Mouse (Mus musculus) intestine, embryonic 16.5 days (tissue): ENCODE data around the gene Tcp11l2. TPM values are rescaled to one million over a fixed set of nuclear protein-coding genes. Genes with fewer than 3 reads are reported as not detected.

Experiments
- ATAC-seq: fragments of 200-750 bp; cut with Nextera tagmentation; 2 replicates; pipeline ENCODE4 v1.8.0; 2017; ENCODE audit warnings: moderate TSS enrichment, moderate library complexity
- H3K27ac ChIP-seq: fragments of 300-500 bp; sonication (generic); 2 replicates; pipeline ENCODE4 v1.5.1; 2014; ENCODE audit warnings: mild to moderate bottlenecking, low read length
- H3K27me3 ChIP-seq: fragments of 300-500 bp; sonication (generic); replicated peaks from 2 replicates; pipeline ENCODE4 v1.6.1; 2014; ENCODE audit warnings: low read length, control low read depth, mixed read lengths; ENCODE audit not compliant: control insufficient read depth, insufficient read depth
- H3K36me3 ChIP-seq: fragments of 300-500 bp; sonication (generic); 2 replicates; pipeline ENCODE4 v1.6.1; 2014; ENCODE audit warnings: low read length, control low read depth; ENCODE audit not compliant: control insufficient read depth, insufficient read depth
- H3K4me1 ChIP-seq: fragments of 300-500 bp; sonication (generic); 2 replicates; pipeline ENCODE4 v1.6.1; 2014; ENCODE audit warnings: low read length, control low read depth, mixed read lengths; ENCODE audit not compliant: control insufficient read depth, insufficient read depth
- H3K4me2 ChIP-seq: fragments of 300-500 bp; sonication (generic); 2 replicates; pipeline ENCODE4 v1.6.1; 2014; ENCODE audit warnings: low read depth, low read length, control low read depth
- H3K4me3 ChIP-seq: fragments of 300-500 bp; sonication (generic); 2 replicates; pipeline ENCODE4 v1.5.1; 2014; ENCODE audit warnings: mild to moderate bottlenecking, low read length
- H3K9ac ChIP-seq: fragments of 300-500 bp; sonication (generic); 2 replicates; pipeline ENCODE4 v1.6.1; 2014; ENCODE audit warnings: low read depth, low read length
- H3K9me3 ChIP-seq: fragments of 300-500 bp; sonication (generic); 2 replicates; pipeline ENCODE4 v1.6.1; 2016; ENCODE audit warnings: low read length, control low read depth; ENCODE audit not compliant: control insufficient read depth
- WGBS: fragments of 180-500 bp; shearing (Covaris S2); extraction: QIAGEN DNeasy Blood & Tissue Kit; methylation state at CpG from one replicate; pipeline ENCODE4 v1.1.7; 2014; 5-methylcytosine and 5-hydroxymethylcytosine counted together
- polyA plus RNA-seq: library from polyadenylated mRNA; unstranded; fragments of >200 nt; fragmentation: Nextera tagmentation; extraction: Ambion mirVana; gene quantifications from 2 replicates; pipeline ENCODE4 v1.2.1, GENCODE M21; 2015

The Tcp11l2 gene
- polyA plus RNA-seq, 1 experiment from 2014 or later = 13.4 TPM

GRCm38 (mm10) chr10:84576029-84576394 lies 414 bp upstream of the Tcp11l2 start:
- Histone ChIP-seq H3K27me3 (no peaks in the 10 kb centered on the region), H3K4me3 (peak overlapping the region; percentile 77), H3K9me3 (no peaks in the 10 kb centered on the region), H3K9ac (peak overlapping the region; percentile 48), H3K36me3 (no peaks in the 10 kb centered on the region), H3K4me2 (peak overlapping the region; percentile 73), H3K27ac (no peak overlapping the region), H3K4me1 (0 out of 2 replicates have a peak, but pooled peaks cover 3% of the 10 kb centered on the region)
- ATAC-seq = peak; percentile 89
- under 1% methylated on average over 14 of the region's 14 CpGs for WGBS

- H3K4me2 ChIP-seq = peak overlapping the region; percentile 73
- H3K9me3 ChIP-seq = no peaks in the 10 kb centered on the region
- peak overlapping the region; percentile 65 for H3K27ac ChIP-seq
- H3K9ac ChIP-seq = peak overlapping the region; percentile 70
- peak; percentile 27 for ATAC-seq
- peak overlapping the region; percentile 77 for H3K4me3 ChIP-seq
- 0 out of 2 replicates have a peak, but pooled peaks cover 3% of the 10 kb centered on the region for H3K4me1 ChIP-seq
- 2% methylated on average over 38 of the region's 38 CpGs for whole genome bisulfite sequencing
- no peaks in the 10 kb centered on the region for H3K27me3 ChIP-seq
- H3K36me3 ChIP-seq = no peaks in the 10 kb centered on the region
These were observed 773 bp downstream of the Tcp11l2 start for GRCm38 (mm10) chr10:84577071-84577727.

GRCm38 (mm10) chr10:84578738-84579137 lies 2.3 kb downstream of the Tcp11l2 start:
- no peak overlapping the region for H3K27ac ChIP-seq
- no peak overlapping the region for H3K9ac ChIP-seq
- H3K4me3 ChIP-seq = no peak overlapping the region
- H3K4me2 ChIP-seq = no peak overlapping the region
- ATAC-seq = no peak
- WGBS = 76% methylated on average over 10 of the region's 10 CpGs
- H3K27me3 ChIP-seq = no peaks in the 10 kb centered on the region
- H3K9me3 ChIP-seq = no peaks in the 10 kb centered on the region
- 0 out of 2 replicates have a peak, but pooled peaks cover 3% of the 10 kb centered on the region for H3K4me1 ChIP-seq
- no peaks in the 10 kb centered on the region for H3K36me3 ChIP-seq

- H3K9ac ChIP-seq = no peak overlapping the region
- H3K27me3 ChIP-seq = no peaks in the 10 kb centered on the region
- no peak for ATAC-seq
- 0 out of 2 replicates have a peak, but pooled peaks cover 3% of the 10 kb centered on the region for H3K4me1 ChIP-seq
- H3K36me3 ChIP-seq = no peaks in the 10 kb centered on the region
- no peak overlapping the region for H3K4me3 ChIP-seq
- H3K27ac ChIP-seq = no peak overlapping the region
- H3K4me2 ChIP-seq = no peak overlapping the region
- H3K9me3 ChIP-seq = no peaks in the 10 kb centered on the region
- 80% methylated on average over 2 of the region's 2 CpGs for WGBS
These were observed 3.1 kb downstream of the Tcp11l2 start for GRCm38 (mm10) chr10:84579527-84579926.

- Histone ChIP-seq H3K4me2 (no peak overlapping the region), H3K9ac (no peak overlapping the region), H3K27ac (no peak overlapping the region), H3K27me3 (no peaks in the 10 kb centered on the region), H3K36me3 (no peaks in the 10 kb centered on the region), H3K4me3 (no peak overlapping the region), H3K9me3 (no peaks in the 10 kb centered on the region), H3K4me1 (0 out of 2 replicates have a peak, but pooled peaks cover 3% of the 10 kb centered on the region)
- WGBS = 62% methylated on average over 8 of the region's 8 CpGs
- ATAC-seq = no peak
These were observed 4.8 kb downstream of the Tcp11l2 start for GRCm38 (mm10) chr10:84581191-84581590.

- 0 out of 2 replicates have a peak, but pooled peaks cover 3% of the 10 kb centered on the region for H3K4me1 ChIP-seq
- H3K9ac ChIP-seq = no peak overlapping the region
- no peak overlapping the region for H3K27ac ChIP-seq
- no peaks in the 10 kb centered on the region for H3K9me3 ChIP-seq
- H3K36me3 ChIP-seq = no peaks in the 10 kb centered on the region
- ATAC-seq = no peak
- no peaks in the 10 kb centered on the region for H3K27me3 ChIP-seq
- 77% methylated on average over 7 of the region's 7 CpGs for WGBS
- no peak overlapping the region for H3K4me2 ChIP-seq
- no peak overlapping the region for H3K4me3 ChIP-seq
These were observed 5.8 kb downstream of the Tcp11l2 start for GRCm38 (mm10) chr10:84582236-84582635.

- ATAC-seq = no peak
- H3K4me2 ChIP-seq = no peak overlapping the region
- H3K27me3 ChIP-seq = no peaks in the 10 kb centered on the region
- no peaks in the 10 kb centered on the region for H3K36me3 ChIP-seq
- no peaks in the 10 kb centered on the region for H3K9me3 ChIP-seq
- H3K9ac ChIP-seq = no peak overlapping the region
- no peak overlapping the region for H3K4me3 ChIP-seq
- no peak overlapping the region for H3K27ac ChIP-seq
- no peaks in the 10 kb centered on the region for H3K4me1 ChIP-seq
- WGBS = 61% methylated on average over 11 of the region's 11 CpGs
These were observed 8.2 kb downstream of the Tcp11l2 start for GRCm38 (mm10) chr10:84584451-84585293.

- WGBS = 69% methylated on average over 2 of the region's 2 CpGs
- no peak for ATAC-seq
- Histone ChIP-seq H3K9me3 (no peaks in the 10 kb centered on the region), H3K9ac (no peak overlapping the region), H3K4me2 (no peak overlapping the region), H3K27ac (no peak overlapping the region), H3K36me3 (no peaks in the 10 kb centered on the region), H3K27me3 (no peaks in the 10 kb centered on the region), H3K4me1 (no peaks in the 10 kb centered on the region), H3K4me3 (no peak overlapping the region)
These were observed 8.8 kb downstream of the Tcp11l2 start for GRCm38 (mm10) chr10:84585294-84585650.

- no peak overlapping the region for H3K27ac ChIP-seq
- no peak overlapping the region for H3K4me3 ChIP-seq
- no peaks in the 10 kb centered on the region for H3K4me1 ChIP-seq
- H3K4me2 ChIP-seq = no peak overlapping the region
- no peaks in the 10 kb centered on the region for H3K9me3 ChIP-seq
- H3K27me3 ChIP-seq = no peaks in the 10 kb centered on the region
- ATAC-seq = no peak
- H3K36me3 ChIP-seq = no peaks in the 10 kb centered on the region
- H3K9ac ChIP-seq = no peak overlapping the region
- WGBS = 82% methylated on average over 14 of the region's 14 CpGs
These were observed 14.5 kb downstream of the Tcp11l2 start for GRCm38 (mm10) chr10:84590956-84591355.
